Mouse (Mus musculus): Measurements from ENCODE around the gene Gm21988. TPM values are rescaled to one million over a fixed set of nuclear protein-coding genes. Genes with fewer than 3 reads are reported as not detected.

Gene Gm21988
- total RNA-seq (2014; fragmentation: Nextera tagmentation) (4.7 and 4.8 TPM in 2 replicates), total RNA-seq (2017) (0.57 TPM in 1 of 2 replicates, not detected in the other)

GRCm38 (mm10) chr11:70239541-70240279 is at the start of gene Gm21988, which contains the start of gene Rnasek:
TSS of gene Gm21988 (minus strand) at chr11:70239830.
TSS of gene Rnasek (minus strand) at chr11:70239842.
- ATAC-seq (replicated peaks; ENCODE audit: poor library complexity, severe bottlenecking): peak; percentile 13; the same call in 1 of the 2 replicates

- peak; percentile 50 for ATAC-seq (replicated peaks; ENCODE audit: poor library complexity, severe bottlenecking)
These were observed 49.6 kb upstream of the Gm21988 start for GRCm38 (mm10) chr11:70289236-70289635.

- no peak for ATAC-seq (replicated peaks; ENCODE audit: poor library complexity, severe bottlenecking)
These were observed 48.5 kb upstream of the Gm21988 start for GRCm38 (mm10) chr11:70288102-70288501.

- ATAC-seq (replicated peaks; ENCODE audit: poor library complexity, severe bottlenecking): no peak
These were observed 46.1 kb upstream of the Gm21988 start for GRCm38 (mm10) chr11:70285686-70286085.

- ATAC-seq (replicated peaks; ENCODE audit: poor library complexity, severe bottlenecking): no peak
These were observed 45.1 kb upstream of the Gm21988 start for GRCm38 (mm10) chr11:70284757-70285156.

- ATAC-seq (replicated peaks; ENCODE audit: poor library complexity, severe bottlenecking): no peak
These were observed 44.0 kb upstream of the Gm21988 start for GRCm38 (mm10) chr11:70283666-70284065.

- peak; percentile 95 for ATAC-seq (replicated peaks; ENCODE audit: poor library complexity, severe bottlenecking)
These were observed 40.8 kb upstream of the Gm21988 start for GRCm38 (mm10) chr11:70280441-70280840.

- ATAC-seq (replicated peaks; ENCODE audit: poor library complexity, severe bottlenecking): no peak
These were observed 39.3 kb upstream of the Gm21988 start for GRCm38 (mm10) chr11:70278961-70279360.

- no peak for ATAC-seq (replicated peaks; ENCODE audit: poor library complexity, severe bottlenecking)
These were observed 32.0 kb upstream of the Gm21988 start for GRCm38 (mm10) chr11:70271641-70272040.

- no peak for ATAC-seq (replicated peaks; ENCODE audit: poor library complexity, severe bottlenecking)
These were observed 26.8 kb upstream of the Gm21988 start for GRCm38 (mm10) chr11:70266405-70266804.

GRCm38 (mm10) chr11:70265819-70266218 is 26.2 kb upstream of the Gm21988 start:
- no peak for ATAC-seq (replicated peaks; ENCODE audit: poor library complexity, severe bottlenecking)

- ATAC-seq (replicated peaks; ENCODE audit: poor library complexity, severe bottlenecking): peak; percentile 33
These were observed 25.6 kb upstream of the Gm21988 start for GRCm38 (mm10) chr11:70265252-70265651.

- no peak for ATAC-seq (replicated peaks; ENCODE audit: poor library complexity, severe bottlenecking)
These were observed 19.4 kb upstream of the Gm21988 start for GRCm38 (mm10) chr11:70259035-70259434.

GRCm38 (mm10) chr11:70254931-70255531 is 15.4 kb upstream of the Gm21988 start, which contains the start of gene Alox12:
TSS of gene Alox12 (minus strand) at chr11:70255353.
- peak; percentile 42 for ATAC-seq (replicated peaks; ENCODE audit: poor library complexity, severe bottlenecking)

GRCm38 (mm10) chr11:70254337-70254736 is 14.7 kb upstream of the Gm21988 start:
- peak; percentile 43 for ATAC-seq (replicated peaks; ENCODE audit: poor library complexity, severe bottlenecking)

- ATAC-seq (replicated peaks; ENCODE audit: poor library complexity, severe bottlenecking): no peak
These were observed 12.2 kb upstream of the Gm21988 start for GRCm38 (mm10) chr11:70251853-70252252.

- ATAC-seq (replicated peaks; ENCODE audit: poor library complexity, severe bottlenecking): no peak
These were observed 10.5 kb upstream of the Gm21988 start for GRCm38 (mm10) chr11:70250150-70250549.

GRCm38 (mm10) chr11:70247136-70247845 is 7.7 kb upstream of the Gm21988 start:
- ATAC-seq (replicated peaks; ENCODE audit: poor library complexity, severe bottlenecking): peak; percentile 71

- no peak for ATAC-seq (replicated peaks; ENCODE audit: poor library complexity, severe bottlenecking)
These were observed 3.0 kb upstream of the Gm21988 start for GRCm38 (mm10) chr11:70242591-70242990.

GRCm38 (mm10) chr11:70238591-70239440 is 814 bp downstream of the Gm21988 start:
- ATAC-seq (replicated peaks; ENCODE audit: poor library complexity, severe bottlenecking): no peak

Measured in granulocyte monocyte progenitor cell, adult 5-6 weeks (primary cell).